Mouse (Mus musculus): Measurements from ENCODE around the gene Gnmt.

- TF ChIP-seq TAL1 (conservative IDR thresholded peaks at IDR 0.05; ENCODE audit: low read depth, low read length) = no peak
- TF ChIP-seq CTCF (IDR thresholded peaks at IDR 0.05; ENCODE audit: low read depth, low read length) = peak; percentile 70
- TF ChIP-seq GATA1 (IDR thresholded peaks at IDR 0.05; ENCODE audit: borderline replicate concordance, low read length) = no peak
- TF ChIP-seq GATA2 (IDR thresholded peaks at IDR 0.05; ENCODE audit: borderline replicate concordance, low read depth, low read length) = no peak
Observed at GRCm38 (mm10) chr17:46736160-46736559, 7.2 kb upstream of the Gnmt start.
